In genomic region chr2:152742435-152742834, GRCm38 (mm10) we compare ENCODE assay signal across 8 mouse cellular contexts. TPM values are rescaled to one million over a fixed set of nuclear protein-coding genes. Genes with fewer than 3 reads are reported as not detected.
DNase-seq lines count a peak whose midpoint lies in the region; ATAC-seq and TF ChIP-seq lines count a peak whose summit lies in the region.

No protein-coding gene starts in this region.

- no peaks in the 10 kb centered on the region for H3K9me3 ChIP-seq in heart, embryonic 10.5 days
- H3K9me3 ChIP-seq in lung, postnatal 0 days (ENCODE audit: low read length) = no peaks in the 10 kb centered on the region

- H3K4me2 ChIP-seq in lung, postnatal 0 days (replicated peaks; ENCODE audit: low read depth, low read length) = peak overlapping the region; percentile 29; the same call in 1 of the 2 replicates

- H3K27me3 ChIP-seq in spleen, adult 2 months (ENCODE audit: control insufficient read depth, insufficient read depth, low read length) = peaks cover 7% of the 10 kb centered on the region
- H3K27me3 ChIP-seq in heart, embryonic 10.5 days (ENCODE audit: insufficient read depth, poor library complexity, severe bottlenecking) = no peaks in the 10 kb centered on the region
- H3K27me3 ChIP-seq in lung, postnatal 0 days (replicated peaks; ENCODE audit: insufficient read depth, low read length) = no peaks in the 10 kb centered on the region

- no peak for DNase-seq in spleen, adult 2 months (ENCODE audit: low read depth in 1 of 2, low spot score in 2 of 2)
- no peak for DNase-seq in spleen, adult 12 weeks (ENCODE audit: low spot score)
- DNase-seq in c-Kit-positive CD71-positive TER-119-positive erythroid progenitor cells, embryonic 14.5 days (ENCODE audit: low spot score) = peak; percentile 76
- peak; percentile 87 for DNase-seq in heart, embryonic 10.5 days (ENCODE audit: low spot score)
- DNase-seq in kidney, adult 8-10 months = peak; percentile 58 to 82
- DNase-seq in lung, postnatal 0 days (ENCODE audit: low spot score) = peak; percentile 89
- DNase-seq in spleen, postnatal 4 days (ENCODE audit: low spot score in 2 of 2) = peak; percentile 74 to 90
- DNase-seq in layer of hippocampus, adult 8-10 months (ENCODE audit: low spot score in 2 of 2) = no peak

- ATAC-seq in lung, postnatal 0 days = peak; percentile 37

- H3K36me3 ChIP-seq in spleen, adult 2 months (ENCODE audit: control insufficient read depth, insufficient read depth, low read length) = no peaks in the 10 kb centered on the region
- H3K36me3 ChIP-seq in heart, embryonic 10.5 days = peaks cover 8% of the 10 kb centered on the region
- H3K36me3 ChIP-seq in lung, postnatal 0 days (ENCODE audit: insufficient read depth, low read length) = no peaks in the 10 kb centered on the region

- no peak overlapping the region for H3K4me3 ChIP-seq in spleen, adult 2 months (ENCODE audit: extremely low read depth, insufficient read depth, insufficient read length)
- H3K4me3 ChIP-seq in heart, embryonic 10.5 days = no peak overlapping the region
- no peak overlapping the region for H3K4me3 ChIP-seq in lung, postnatal 0 days (ENCODE audit: low read depth, low read length)

- WGBS in spleen, adult 2 months = 16% methylated on average over 10 of the region's 10 CpGs
- 23% methylated on average over 10 of the region's 10 CpGs for WGBS in heart, embryonic 10.5 days
- 22% methylated on average over 9 of the region's 10 CpGs for WGBS in lung, postnatal 0 days

- no peak; the same call in 1 of the 2 replicates for TF ChIP-seq EP300 in lung, postnatal 0 days (IDR thresholded peaks at IDR 0.05)

- no peak overlapping the region for H3K9ac ChIP-seq in lung, postnatal 0 days (replicated peaks; ENCODE audit: low read depth)

- H3K4me1 ChIP-seq in spleen, adult 2 months (ENCODE audit: control insufficient read depth, insufficient read depth, insufficient read length) = peaks cover 10% of the 10 kb centered on the region; the same call in 1 of the 2 replicates
- H3K4me1 ChIP-seq in heart, embryonic 10.5 days = peaks cover 58% of the 10 kb centered on the region
- peaks cover 12% of the 10 kb centered on the region; the same call in 1 of the 2 replicates for H3K4me1 ChIP-seq in lung, postnatal 0 days (ENCODE audit: insufficient read depth, low read depth, low read length)

- TF ChIP-seq POLR2A in spleen, adult 2 months (IDR thresholded peaks at IDR 0.05; ENCODE audit: low read depth, low read length) = no peak

- no peak overlapping the region for H3K27ac ChIP-seq in spleen, adult 2 months (ENCODE audit: insufficient read depth, low read length)
- peak overlapping the region; percentile 87 for H3K27ac ChIP-seq in heart, embryonic 10.5 days
- peak overlapping the region; percentile 97 for H3K27ac ChIP-seq in lung, postnatal 0 days (ENCODE audit: low read length)

- TF ChIP-seq CTCF in spleen, adult 2 months (IDR thresholded peaks at IDR 0.05; ENCODE audit: extremely low read depth, insufficient read depth, insufficient read length, insufficient replicate concordance) = peak; percentile 27; the same call in 1 of the 2 replicates
- peak; percentile 87 for TF ChIP-seq CTCF in lung, postnatal 0 days (IDR thresholded peaks at IDR 0.05)

RNA-seq across cellular contexts. Expression of gene Id1, which starts 6.4 kb away (rescaled TPM):
- polyA plus RNA-seq in spleen, adult 2 months (2012; rRNA removed) = 53.5 and 84.4 TPM in 2 replicates
- polyA plus RNA-seq in heart, embryonic 10.5 days (2016; fragmentation: Nextera tagmentation; extraction: Ambion mirVana) = 92.5 and 124 TPM in 2 replicates
- 214 and 218 TPM in 2 replicates for polyA plus RNA-seq in lung, postnatal 0 days (2015; fragmentation: Nextera tagmentation; extraction: Ambion mirVana)
- total RNA-seq in layer of hippocampus, adult 8-10 months (2022) = 10 to 100 TPM; 18.1 to 24.9 (median 22.5) TPM

RNA-seq across cellular contexts. Expression of gene Cox4i2, which starts 11.5 kb away (rescaled TPM):
- 0.56 and 0.59 TPM in 2 replicates for polyA plus RNA-seq in spleen, adult 2 months (2012; rRNA removed)
- 18.8 and 21.1 TPM in 2 replicates for polyA plus RNA-seq in heart, embryonic 10.5 days (2016; fragmentation: Nextera tagmentation; extraction: Ambion mirVana)
- polyA plus RNA-seq in lung, postnatal 0 days (2015; fragmentation: Nextera tagmentation; extraction: Ambion mirVana) = 204 and 228 TPM in 2 replicates
- 1 to 10 TPM in 3 of 4 experiments, under 1 TPM in 1; 0.92 to 2.4 (median 2.2) TPM for total RNA-seq in layer of hippocampus, adult 8-10 months (2022)

RNA-seq across cellular contexts. Expression of gene Mcts2, which starts 55.6 kb away (rescaled TPM):
- 0.79 and 1.5 TPM in 2 replicates for polyA plus RNA-seq in spleen, adult 2 months (2012; rRNA removed)
- polyA plus RNA-seq in heart, embryonic 10.5 days (2016; fragmentation: Nextera tagmentation; extraction: Ambion mirVana) = 28.0 and 33.2 TPM in 2 replicates
- 19.4 and 20.8 TPM in 2 replicates for polyA plus RNA-seq in lung, postnatal 0 days (2015; fragmentation: Nextera tagmentation; extraction: Ambion mirVana)
- total RNA-seq in layer of hippocampus, adult 8-10 months (2022) = 10 to 100 TPM; 17.7 to 21.8 (median 19.0) TPM

Comparison
In these comparisons a context has a peak if more than half of its experiments do, and no peak if none do; other contexts are left out.
1. DNase-seq: peak in c-Kit-positive CD71-positive TER-119-positive erythroid progenitor cells, embryonic 14.5 days (single experiment), heart, embryonic 10.5 days (single experiment), kidney, adult 8-10 months (2 of 2), lung, postnatal 0 days (single experiment) and spleen, postnatal 4 days (2 of 2); none in spleen, adult 2 months (0 of 2), spleen, adult 12 weeks (single experiment) and layer of hippocampus, adult 8-10 months (0 of 2).
2. RNA of gene Cox4i2, which starts 11.5 kb away (polyA plus RNA-seq): 204 to 228 TPM in lung, postnatal 0 days and 18.8 to 21.1 TPM in heart, embryonic 10.5 days; 0.56 to 0.59 TPM in spleen, adult 2 months; every median in the first group is over 10 times any median in the second.